Mouse (Mus musculus): ENCODE data around the gene Ptprd.

GRCm38 (mm10) chr4:78150561-78150960 lies 61.2 kb downstream of the Ptprd start:
- TF ChIP-seq CTCF (IDR thresholded peaks at IDR 0.05; ENCODE audit: borderline replicate concordance, insufficient read depth, low read depth, low read length) (no peak), POLR2A (IDR thresholded peaks at IDR 0.05; ENCODE audit: borderline replicate concordance, insufficient read depth, low read length) (no peak)
